Mouse (Mus musculus) heart, adult 2 months (tissue): ENCODE data around the gene Ddx31.

ENCODE experiments used
- CTCF ChIP-seq: fragments of 200-600 bp; IDR thresholded peaks from 2 replicates; pipeline ENCODE4 v1.8.1; 2022; ENCODE audit warnings: antibody characterized with exemption, mild to moderate bottlenecking, moderate library complexity
- EP300 ChIP-seq: fragments of 200-500 bp; IDR thresholded peaks from 2 replicates; pipeline ENCODE4 v1.6.1; 2011; ENCODE audit warnings: low read depth, low read length, control low read depth; ENCODE audit not compliant: insufficient read depth
- POLR2A ChIP-seq: fragments of 200-500 bp; IDR thresholded peaks from 2 replicates; pipeline ENCODE4 v1.6.1; 2011; ENCODE audit warnings: mild to moderate bottlenecking, low read depth, low read length, control low read depth; ENCODE audit not compliant: insufficient read depth

- TF ChIP-seq CTCF = no peak
- TF ChIP-seq EP300 = no peak
- no peak for TF ChIP-seq POLR2A
Measured at GRCm38 (mm10) chr2:28909186-28909817, 69.1 kb downstream of the Ddx31 start.
